Mouse (Mus musculus): ENCODE results near the gene Prkce. TPM values are rescaled to one million over a fixed set of nuclear protein-coding genes. Genes with fewer than 3 reads are reported as not detected.

The Prkce gene
- polyA plus RNA-seq, 1 experiment from 2014 or later, result 6.8 TPM

GRCm38 (mm10) chr17:86377863-86378262 is 210.3 kb downstream of the Prkce start:
- H3K27ac ChIP-seq, result no peak overlapping the region
- H3K36me3 ChIP-seq, result no peaks in the 10 kb centered on the region
- ATAC-seq (replicated peaks; ENCODE audit: low FRiP score), result no peak
- H3K9ac ChIP-seq, result no peak overlapping the region
- 84% methylated on average over 9 of the region's 9 CpGs for WGBS
- no peak overlapping the region for H3K4me2 ChIP-seq
- peaks cover 55% of the 10 kb centered on the region for H3K4me1 ChIP-seq
- H3K4me3 ChIP-seq (replicated peaks), result no peak overlapping the region
- no peaks in the 10 kb centered on the region for H3K27me3 ChIP-seq
- H3K9me3 ChIP-seq (replicated peaks), result no peaks in the 10 kb centered on the region

- H3K4me2 ChIP-seq, result no peak overlapping the region
- WGBS, result 66% methylated on average over 11 of the region's 11 CpGs
- no peak overlapping the region for H3K4me3 ChIP-seq (replicated peaks)
- H3K36me3 ChIP-seq, result no peaks in the 10 kb centered on the region
- H3K9me3 ChIP-seq (replicated peaks), result no peaks in the 10 kb centered on the region
- 0 out of 2 replicates have a peak, but pooled peaks have one; percentile 31 for ATAC-seq (replicated peaks; ENCODE audit: low FRiP score)
- no peak overlapping the region for H3K9ac ChIP-seq
- H3K4me1 ChIP-seq, result peaks cover 61% of the 10 kb centered on the region
- H3K27ac ChIP-seq, result peak overlapping the region; percentile 71
- no peaks in the 10 kb centered on the region for H3K27me3 ChIP-seq
These were observed 211.0 kb downstream of the Prkce start for GRCm38 (mm10) chr17:86378611-86379010.

- H3K9me3 ChIP-seq (replicated peaks), result no peaks in the 10 kb centered on the region
- no peaks in the 10 kb centered on the region for H3K27me3 ChIP-seq
- peak overlapping the region; percentile 32 for H3K4me2 ChIP-seq
- ATAC-seq (replicated peaks; ENCODE audit: low FRiP score), result no peak
- H3K9ac ChIP-seq, result no peak overlapping the region
- H3K27ac ChIP-seq, result peak overlapping the region; percentile 71
- WGBS, result 14% methylated on average over 17 of the region's 17 CpGs
- peaks cover 69% of the 10 kb centered on the region for H3K4me1 ChIP-seq
- no peaks in the 10 kb centered on the region for H3K36me3 ChIP-seq
- no peak overlapping the region for H3K4me3 ChIP-seq (replicated peaks)
These were observed 212.0 kb downstream of the Prkce start for GRCm38 (mm10) chr17:86379405-86380137.

GRCm38 (mm10) chr17:86381464-86381863 is 213.9 kb downstream of the Prkce start:
- WGBS, result 65% methylated on average over 9 of the region's 9 CpGs
- Histone ChIP-seq H3K9ac (no peak overlapping the region), H3K36me3 (no peaks in the 10 kb centered on the region), H3K4me1 (peaks cover 62% of the 10 kb centered on the region), H3K27ac (no peak overlapping the region), H3K4me2 (no peak overlapping the region), H3K27me3 (no peaks in the 10 kb centered on the region), H3K4me3 (replicated peaks) (no peak overlapping the region), H3K9me3 (replicated peaks) (no peaks in the 10 kb centered on the region)
- no peak for ATAC-seq (replicated peaks; ENCODE audit: low FRiP score)

- H3K9me3 ChIP-seq (replicated peaks), result no peaks in the 10 kb centered on the region
- H3K4me2 ChIP-seq, result no peak overlapping the region
- H3K4me3 ChIP-seq (replicated peaks), result no peak overlapping the region
- WGBS, result 30% methylated on average over 2 of the region's 2 CpGs
- no peaks in the 10 kb centered on the region for H3K36me3 ChIP-seq
- no peak overlapping the region for H3K9ac ChIP-seq
- H3K4me1 ChIP-seq, result peaks cover 59% of the 10 kb centered on the region
- ATAC-seq (replicated peaks; ENCODE audit: low FRiP score), result no peak
- no peak overlapping the region for H3K27ac ChIP-seq
- H3K27me3 ChIP-seq, result no peaks in the 10 kb centered on the region
These were observed 215.3 kb downstream of the Prkce start for GRCm38 (mm10) chr17:86382885-86383284.

GRCm38 (mm10) chr17:86383699-86384572 is 216.4 kb downstream of the Prkce start:
- no peaks in the 10 kb centered on the region for H3K27me3 ChIP-seq
- peaks cover 51% of the 10 kb centered on the region for H3K4me1 ChIP-seq
- no peak overlapping the region for H3K27ac ChIP-seq
- no peak overlapping the region for H3K4me3 ChIP-seq (replicated peaks)
- no peaks in the 10 kb centered on the region for H3K9me3 ChIP-seq (replicated peaks)
- ATAC-seq (replicated peaks; ENCODE audit: low FRiP score), result no peak
- H3K36me3 ChIP-seq, result no peaks in the 10 kb centered on the region
- no peak overlapping the region for H3K9ac ChIP-seq
- WGBS, result 73% methylated on average over 18 of the region's 18 CpGs
- H3K4me2 ChIP-seq, result no peak overlapping the region

GRCm38 (mm10) chr17:86392475-86392874 is 224.9 kb downstream of the Prkce start:
- Histone ChIP-seq H3K4me1 (0 out of 2 replicates have a peak, but pooled peaks cover 3% of the 10 kb centered on the region), H3K36me3 (no peaks in the 10 kb centered on the region), H3K9me3 (replicated peaks) (no peaks in the 10 kb centered on the region), H3K4me3 (replicated peaks) (no peak overlapping the region), H3K27me3 (no peaks in the 10 kb centered on the region), H3K9ac (no peak overlapping the region), H3K4me2 (no peak overlapping the region), H3K27ac (no peak overlapping the region)
- ATAC-seq (replicated peaks; ENCODE audit: low FRiP score), result no peak
- 73% methylated on average over 5 of the region's 5 CpGs for WGBS

- Histone ChIP-seq H3K9ac (no peak overlapping the region), H3K27ac (no peak overlapping the region), H3K4me1 (0 out of 2 replicates have a peak, but pooled peaks cover 3% of the 10 kb centered on the region), H3K36me3 (no peaks in the 10 kb centered on the region), H3K9me3 (replicated peaks) (no peaks in the 10 kb centered on the region), H3K4me2 (no peak overlapping the region), H3K27me3 (no peaks in the 10 kb centered on the region), H3K4me3 (replicated peaks) (no peak overlapping the region)
- WGBS, result 93% methylated on average over 10 of the region's 10 CpGs
- no peak for ATAC-seq (replicated peaks; ENCODE audit: low FRiP score)
These were observed 225.6 kb downstream of the Prkce start for GRCm38 (mm10) chr17:86393191-86393590.

GRCm38 (mm10) chr17:86397097-86397496 is 229.5 kb downstream of the Prkce start:
- ATAC-seq (replicated peaks; ENCODE audit: low FRiP score), result no peak

GRCm38 (mm10) chr17:86397647-86398046 is 230.1 kb downstream of the Prkce start:
- H3K9me3 ChIP-seq (replicated peaks), result no peaks in the 10 kb centered on the region
- H3K4me1 ChIP-seq, result 0 out of 2 replicates have a peak, but pooled peaks cover 3% of the 10 kb centered on the region
- ATAC-seq (replicated peaks; ENCODE audit: low FRiP score), result no peak
- 84% methylated on average over 5 of the region's 5 CpGs for WGBS
- no peaks in the 10 kb centered on the region for H3K27me3 ChIP-seq
- H3K4me3 ChIP-seq (replicated peaks), result no peak overlapping the region
- no peak overlapping the region for H3K9ac ChIP-seq
- H3K36me3 ChIP-seq, result no peaks in the 10 kb centered on the region
- H3K27ac ChIP-seq, result no peak overlapping the region
- H3K4me2 ChIP-seq, result no peak overlapping the region

More at GRCm38 (mm10) chr17:86397097-86397496, 229.5 kb downstream of the Prkce start:
- 0 out of 2 replicates have a peak, but pooled peaks cover 3% of the 10 kb centered on the region for H3K4me1 ChIP-seq
- H3K27me3 ChIP-seq, result no peaks in the 10 kb centered on the region
- no peak overlapping the region for H3K4me3 ChIP-seq (replicated peaks)
- H3K4me2 ChIP-seq, result no peak overlapping the region
- no peak overlapping the region for H3K9ac ChIP-seq
- H3K27ac ChIP-seq, result no peak overlapping the region
- no peaks in the 10 kb centered on the region for H3K36me3 ChIP-seq
- no peaks in the 10 kb centered on the region for H3K9me3 ChIP-seq (replicated peaks)

- no peak overlapping the region for H3K9ac ChIP-seq
- H3K9me3 ChIP-seq (replicated peaks), result no peaks in the 10 kb centered on the region
- 93% methylated on average over 1 of the region's 1 CpGs for WGBS
- no peak for ATAC-seq (replicated peaks; ENCODE audit: low FRiP score)
- H3K4me3 ChIP-seq (replicated peaks), result no peak overlapping the region
- no peaks in the 10 kb centered on the region for H3K27me3 ChIP-seq
- no peak overlapping the region for H3K27ac ChIP-seq
- no peaks in the 10 kb centered on the region for H3K36me3 ChIP-seq
- H3K4me1 ChIP-seq, result 0 out of 2 replicates have a peak, but pooled peaks cover 3% of the 10 kb centered on the region
- no peak overlapping the region for H3K4me2 ChIP-seq
These were observed 230.6 kb downstream of the Prkce start for GRCm38 (mm10) chr17:86398226-86398625.

GRCm38 (mm10) chr17:86400032-86400431 is 232.4 kb downstream of the Prkce start:
- no peaks in the 10 kb centered on the region for H3K27me3 ChIP-seq
- WGBS, result 60% methylated on average over 4 of the region's 4 CpGs

More at GRCm38 (mm10) chr17:86400032-86400431, 232.4 kb downstream of the Prkce start:
- H3K36me3 ChIP-seq, result no peaks in the 10 kb centered on the region
- H3K4me2 ChIP-seq, result no peak overlapping the region
- no peak overlapping the region for H3K9ac ChIP-seq
- no peaks in the 10 kb centered on the region for H3K9me3 ChIP-seq (replicated peaks)
- H3K4me1 ChIP-seq, result peaks cover 14% of the 10 kb centered on the region
- ATAC-seq (replicated peaks; ENCODE audit: low FRiP score), result no peak
- H3K4me3 ChIP-seq (replicated peaks), result no peak overlapping the region
- no peak overlapping the region for H3K27ac ChIP-seq

All from kidney, embryonic 15.5 days (tissue).